Comparison of ENCODE assay signal across 8 mouse cellular contexts in the genomic region with DNA sequence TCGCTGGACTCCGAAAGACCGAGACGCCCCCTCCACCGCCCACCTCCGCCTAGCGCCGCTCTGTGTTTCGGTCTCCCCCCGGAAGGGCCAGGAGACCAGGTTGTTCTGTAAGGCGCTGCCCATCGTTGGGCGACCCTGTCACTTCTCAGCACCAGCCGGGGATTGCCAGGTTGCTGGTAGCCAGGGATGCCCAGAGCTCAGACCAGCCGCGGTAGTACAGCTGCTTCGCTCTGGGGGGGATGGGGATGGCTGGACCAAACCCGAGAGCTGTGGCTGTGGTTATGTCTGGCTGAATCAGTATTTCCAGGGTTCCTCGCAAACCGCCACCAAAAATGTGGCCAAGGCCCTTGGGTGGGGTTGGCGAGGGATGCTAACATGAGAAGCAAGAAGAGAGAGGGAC. TPM values are rescaled to one million over a fixed set of nuclear protein-coding genes. Genes with fewer than 3 reads are reported as not detected.
DNase-seq lines count a peak whose midpoint lies in the region; ATAC-seq and TF ChIP-seq lines count a peak whose summit lies in the region.

No protein-coding gene starts in this region.

- H3K9ac ChIP-seq in kidney, embryonic 16.5 days (replicated peaks; ENCODE audit: low read length): peak overlapping the region; percentile 62
- H3K9ac ChIP-seq in intestine, embryonic 14.5 days (ENCODE audit: low read length): peak overlapping the region; percentile 34; the same call in 1 of the 2 replicates

- H3ac ChIP-seq in myocyte (ENCODE audit: control insufficient read depth, insufficient read length): peak overlapping the region; percentile 54

- peaks cover 22% of the 10 kb centered on the region for H3K4me1 ChIP-seq in kidney, embryonic 16.5 days (ENCODE audit: insufficient read depth, low read length)
- peaks cover 50% of the 10 kb centered on the region for H3K4me1 ChIP-seq in embryonic facial prominence, embryonic 10.5 days
- 0 out of 2 replicates have a peak, but pooled peaks cover 4% of the 10 kb centered on the region for H3K4me1 ChIP-seq in intestine, embryonic 14.5 days (replicated peaks; ENCODE audit: control insufficient read depth, insufficient read depth, low read length)

- WGBS in kidney, embryonic 16.5 days: under 1% methylated on average over 21 of the region's 21 CpGs
- WGBS in embryonic facial prominence, embryonic 10.5 days: 1% methylated on average over 21 of the region's 21 CpGs
- WGBS in intestine, embryonic 14.5 days: under 1% methylated on average over 21 of the region's 21 CpGs

- no peaks in the 10 kb centered on the region for H3K27me3 ChIP-seq in kidney, embryonic 16.5 days (ENCODE audit: insufficient read depth, low read length)
- H3K27me3 ChIP-seq in embryonic facial prominence, embryonic 10.5 days (replicated peaks; ENCODE audit: low read depth, poor library complexity, severe bottlenecking): peaks cover 66% of the 10 kb centered on the region
- peaks cover 20% of the 10 kb centered on the region for H3K27me3 ChIP-seq in intestine, embryonic 14.5 days (replicated peaks; ENCODE audit: control insufficient read depth, insufficient read depth, low read length)
- no peaks in the 10 kb centered on the region for H3K27me3 ChIP-seq in myocyte (ENCODE audit: control insufficient read depth, insufficient read depth, insufficient read length)

- H3K4me3 ChIP-seq in kidney, embryonic 16.5 days (ENCODE audit: low read length): peak overlapping the region; percentile 64
- H3K4me3 ChIP-seq in embryonic facial prominence, embryonic 10.5 days: peak overlapping the region; percentile 68
- H3K4me3 ChIP-seq in intestine, embryonic 14.5 days (ENCODE audit: low read depth, low read length): peak overlapping the region; percentile 55
- H3K4me3 ChIP-seq in myocyte: peak overlapping the region; percentile 40

- no peak for ATAC-seq in kidney, embryonic 16.5 days (ENCODE audit: low FRiP score, low TSS enrichment)
- no peak for ATAC-seq in intestine, embryonic 14.5 days (replicated peaks; ENCODE audit: low FRiP score, low TSS enrichment, low read depth)
- no peak; the same call in none of the 2 replicates for ATAC-seq in frontal cortex, adult (ENCODE audit: low TSS enrichment)
- ATAC-seq in megakaryocyte-erythroid progenitor cell, adult 5-6 weeks (replicated peaks; ENCODE audit: low FRiP score, low TSS enrichment, poor library complexity, severe bottlenecking): no peak

- H3K36me3 ChIP-seq in kidney, embryonic 16.5 days (ENCODE audit: insufficient read depth, low read length): no peaks in the 10 kb centered on the region
- no peaks in the 10 kb centered on the region for H3K36me3 ChIP-seq in embryonic facial prominence, embryonic 10.5 days (replicated peaks)
- no peaks in the 10 kb centered on the region for H3K36me3 ChIP-seq in intestine, embryonic 14.5 days (ENCODE audit: control insufficient read depth, insufficient read depth, low read length)
- H3K36me3 ChIP-seq in myocyte (ENCODE audit: control insufficient read depth, insufficient read depth): no peaks in the 10 kb centered on the region

- no peak overlapping the region for H3K27ac ChIP-seq in kidney, embryonic 16.5 days (ENCODE audit: low read length)
- peak overlapping the region; percentile 76 for H3K27ac ChIP-seq in embryonic facial prominence, embryonic 10.5 days (replicated peaks)
- no peak overlapping the region for H3K27ac ChIP-seq in intestine, embryonic 14.5 days (ENCODE audit: low read depth)

- no peak for DNase-seq in kidney, adult 9 months
- DNase-seq in embryonic facial prominence, embryonic 10.5 days (ENCODE audit: low spot score): no peak
- DNase-seq in intestine, embryonic 14.5 days (ENCODE audit: low spot score): no peak
- no peak for DNase-seq in right cerebral cortex, postnatal 36 days (ENCODE audit: low spot score in 2 of 2)

- H3K4me2 ChIP-seq in kidney, embryonic 16.5 days (replicated peaks; ENCODE audit: low read depth, low read length): peak overlapping the region; percentile 99
- H3K4me2 ChIP-seq in intestine, embryonic 14.5 days (ENCODE audit: low read length): peak overlapping the region; percentile 99
- peak overlapping the region; percentile 90 for H3K4me2 ChIP-seq in myocyte (ENCODE audit: low read depth)

- H3K9me3 ChIP-seq in kidney, embryonic 16.5 days (ENCODE audit: low read length): no peaks in the 10 kb centered on the region
- H3K9me3 ChIP-seq in embryonic facial prominence, embryonic 10.5 days: no peaks in the 10 kb centered on the region
- H3K9me3 ChIP-seq in intestine, embryonic 14.5 days (ENCODE audit: control insufficient read depth, low read length): no peaks in the 10 kb centered on the region

- TF ChIP-seq POLR2A in myocyte (IDR thresholded peaks at IDR 0.05; ENCODE audit: insufficient read length, low read depth): no peak

- peaks cover 22% of the 10 kb centered on the region for H3K79me2 ChIP-seq in myocyte (ENCODE audit: control insufficient read depth, insufficient read depth)

TF ChIP-seq in myocyte, 11 proteins besides CTCF, POLR2A, EP300 and RAD21:
- TF ChIP-seq SRF (IDR thresholded peaks at IDR 0.05; ENCODE audit: control insufficient read depth, insufficient read length, low read depth) (no peak), E2F4 (IDR thresholded peaks at IDR 0.05; ENCODE audit: insufficient read depth) (no peak), MYOD1 (IDR thresholded peaks at IDR 0.05; ENCODE audit: control insufficient read depth in 1 of 3, insufficient read length in 2 of 3, low read depth in 2 of 3) (peak in 2 of 3 experiments; percentile 17 to 57), MYOG (IDR thresholded peaks at IDR 0.05; ENCODE audit: control insufficient read depth in 1 of 3, insufficient read depth in 1 of 3, insufficient read length in 2 of 3, low read depth in 2 of 3) (peak in 1 of 3 experiments; percentile 51), TCF12 (IDR thresholded peaks at IDR 0.05; ENCODE audit: insufficient read depth, poor library complexity, severe bottlenecking) (no peak)
TF ChIP-seq in myocyte: peak in this region for 2.

RNA-seq across cellular contexts. Expression of gene Man1c1, which starts 0.5 kb away (rescaled TPM):
- polyA plus RNA-seq in kidney, embryonic 16.5 days (2015; fragmentation: Nextera tagmentation; extraction: Ambion mirVana): 3.5 and 3.7 TPM in 2 replicates
- 2.6 and 2.8 TPM in 2 replicates for polyA plus RNA-seq in embryonic facial prominence, embryonic 10.5 days (2016; fragmentation: Nextera tagmentation; extraction: Ambion mirVana)
- 2.2 and 3.6 TPM in 2 replicates for polyA plus RNA-seq in intestine, embryonic 14.5 days (2014; fragmentation: Nextera tagmentation; extraction: Ambion mirVana)
- polyA plus RNA-seq in myocyte (2012; fragmentation: generic; extraction: Trizol): 11.3 TPM
- 0.49 and 0.59 TPM in 2 replicates for total RNA-seq in megakaryocyte-erythroid progenitor cell, adult 5-6 weeks (2014; fragmentation: Nextera tagmentation)
- 0.53 TPM in 1 of 2 replicates, not detected in the other for total RNA-seq in megakaryocyte-erythroid progenitor cell, adult 5-6 weeks (2017)
